Mouse (Mus musculus) heart, embryonic 10.5 days (tissue): Measurements from ENCODE around the gene Olfr1061. TPM values are rescaled to one million over a fixed set of nuclear protein-coding genes. Genes with fewer than 3 reads are reported as not detected.
"Not testable (repeated sequence)": the region's sequence is repeated elsewhere in the genome, so short reads cannot be mapped to it uniquely, and the experiment has no call there.

Source experiments
- DNase-seq: peaks from one replicate; pipeline ENCODE4 v3.0.0-alpha.2; 2017; ENCODE audit warnings: low spot score
- H3K27ac ChIP-seq: fragments of 300-500 bp; sonication (generic); 2 replicates; pipeline ENCODE4 v1.5.1; 2016; ENCODE audit warnings: mild to moderate bottlenecking
- H3K27me3 ChIP-seq: fragments of 300-500 bp; sonication (generic); 2 replicates; pipeline ENCODE4 v1.6.1; 2016; ENCODE audit warnings: mild to moderate bottlenecking; ENCODE audit not compliant: poor library complexity, insufficient read depth, severe bottlenecking
- H3K36me3 ChIP-seq: fragments of 300-500 bp; sonication (generic); 2 replicates; pipeline ENCODE4 v1.6.1; 2016; ENCODE audit warnings: mild to moderate bottlenecking, moderate library complexity
- H3K4me1 ChIP-seq: fragments of 300-500 bp; sonication (generic); 2 replicates; pipeline ENCODE4 v1.6.1; 2016; ENCODE audit warnings: mild to moderate bottlenecking
- H3K4me3 ChIP-seq: fragments of 300-500 bp; sonication (generic); 2 replicates; pipeline ENCODE4 v1.5.1; 2016; ENCODE audit warnings: mild to moderate bottlenecking, moderate library complexity
- H3K9me3 ChIP-seq: fragments of 300-500 bp; sonication (generic); 2 replicates; pipeline ENCODE4 v1.6.1; 2016; ENCODE audit warnings: mild to moderate bottlenecking, moderate library complexity
- WGBS: fragments of 180-500 bp; shearing (Covaris S2); methylation state at CpG from one replicate; pipeline ENCODE4 v1.1.7; 2016; 5-methylcytosine and 5-hydroxymethylcytosine counted together
- polyA plus RNA-seq: library from polyadenylated mRNA; unstranded; fragments of >200 nt; fragmentation: Nextera tagmentation; extraction: Ambion mirVana; gene quantifications from 2 replicates; pipeline ENCODE4 v1.2.1, GENCODE M21; 2016

Gene Olfr1061
- not detected in 2 replicates for polyA plus RNA-seq

GRCm38 (mm10) chr2:86413950-86414349 is at the start of gene Olfr1061:
Gene Olfr1061, minus strand, starts transcription at chr2:86414050.
- WGBS = 78% methylated on average over 1 of the region's 1 CpGs

DNA sequence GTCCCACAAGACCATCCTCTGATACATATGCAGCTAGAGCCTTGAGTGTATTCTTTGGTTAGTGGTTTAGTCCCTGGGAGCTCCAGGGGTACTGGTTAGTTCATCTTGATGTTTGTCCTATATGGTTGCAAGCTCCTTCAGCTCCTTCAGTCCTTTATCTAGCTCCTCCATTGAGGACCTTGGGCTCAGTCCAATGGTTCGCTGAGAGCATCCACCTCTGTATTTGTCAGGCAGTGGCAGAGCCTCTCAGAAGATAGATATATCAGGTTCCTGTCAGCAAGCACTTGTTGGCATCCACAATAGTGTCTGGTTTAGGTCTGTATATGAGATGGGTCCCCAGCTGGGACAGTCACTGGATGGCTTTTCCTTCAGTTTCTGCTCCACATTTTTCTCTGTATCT is 46.6 kb upstream of the Olfr1061 start:
- no peak overlapping the region for H3K4me3 ChIP-seq
- no peaks in the 10 kb centered on the region for H3K9me3 ChIP-seq
- no peak overlapping the region for H3K27ac ChIP-seq
- no peaks in the 10 kb centered on the region for H3K4me1 ChIP-seq
- no peaks in the 10 kb centered on the region for H3K27me3 ChIP-seq
- WGBS = 61% methylated on average over 1 of the region's 1 CpGs
- DNase-seq = no peak
- no peaks in the 10 kb centered on the region for H3K36me3 ChIP-seq

More at GRCm38 (mm10) chr2:86413950-86414349, at the start of gene Olfr1061:
- Histone ChIP-seq H3K4me1 (no peaks in the 10 kb centered on the region), H3K4me3 (no peak within 1 kb of the TSS), H3K36me3 (no peaks in the 10 kb centered on the region), H3K9me3 (no peaks in the 10 kb centered on the region), H3K27me3 (no peaks in the 10 kb centered on the region), H3K27ac (no peak within 1 kb of the TSS)
- no peak for DNase-seq

DNA sequence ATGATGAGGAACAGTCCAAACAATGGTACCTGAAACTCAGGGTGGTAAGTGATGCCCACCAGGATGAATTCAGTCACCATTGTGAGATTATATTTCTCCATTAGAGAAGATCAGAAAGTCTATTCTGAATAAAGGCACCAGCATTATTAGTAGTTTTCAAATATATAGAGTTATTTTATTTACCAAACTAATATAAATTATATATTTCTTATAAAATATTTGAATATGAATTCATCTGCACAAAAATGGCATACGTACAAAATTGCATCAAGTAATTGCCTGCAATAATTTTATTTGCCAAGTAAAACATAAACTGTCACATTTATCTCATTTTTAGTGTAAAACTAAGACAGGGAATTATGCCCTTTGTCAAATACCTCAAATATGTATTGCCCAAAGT is 42.3 kb upstream of the Olfr1061 start, which contains the start of gene Olfr1066:
Gene Olfr1066, minus strand, starts transcription at position 101 of the 400 bp plus-strand sequence.
- H3K4me1 ChIP-seq = no peaks in the 10 kb centered on the region
- H3K27ac ChIP-seq = no peak within 1 kb of the TSS
- H3K4me3 ChIP-seq = no peak within 1 kb of the TSS
- no peaks in the 10 kb centered on the region for H3K36me3 ChIP-seq
- H3K27me3 ChIP-seq = no peaks in the 10 kb centered on the region
- WGBS = 81% methylated on average over 1 of the region's 1 CpGs
- no peak for DNase-seq
- no peaks in the 10 kb centered on the region for H3K9me3 ChIP-seq

DNA sequence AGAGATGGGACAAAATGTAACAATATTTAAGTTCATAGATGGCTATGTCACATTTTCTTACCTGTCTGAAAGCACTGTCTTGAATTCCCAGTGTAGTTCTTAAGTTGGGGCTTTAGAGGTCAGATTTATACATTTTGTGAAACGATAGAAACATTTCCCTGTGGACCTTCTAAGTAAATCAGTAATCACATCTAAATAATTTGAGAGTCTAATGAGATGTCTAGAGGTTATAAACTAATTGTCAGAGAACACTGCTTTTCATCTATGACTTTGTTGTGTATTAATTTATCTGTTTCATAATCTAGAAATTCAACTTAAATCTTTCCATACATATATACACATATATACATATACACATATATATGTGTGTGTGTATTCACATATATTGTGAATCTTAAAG is 36.6 kb upstream of the Olfr1061 start, which contains the start of gene Olfr1065:
Gene Olfr1065, minus strand, starts transcription at position 101 of the 400 bp plus-strand sequence.
- not testable (repeated sequence) for H3K27ac ChIP-seq, H3K4me3 ChIP-seq, H3K9me3 ChIP-seq, DNase-seq, H3K36me3 ChIP-seq, H3K27me3 ChIP-seq, H3K4me1 ChIP-seq
- WGBS = no CpG with 5 or more reads among the region's 1 CpGs

GRCm38 (mm10) chr2:86442101-86442500 is 28.3 kb upstream of the Olfr1061 start:
- H3K4me1 ChIP-seq, H3K36me3 ChIP-seq, H3K9me3 ChIP-seq, H3K4me3 ChIP-seq, H3K27ac ChIP-seq, H3K27me3 ChIP-seq, DNase-seq: not testable (repeated sequence)
- WGBS = 66% methylated on average over 1 of the region's 1 CpGs

DNA sequence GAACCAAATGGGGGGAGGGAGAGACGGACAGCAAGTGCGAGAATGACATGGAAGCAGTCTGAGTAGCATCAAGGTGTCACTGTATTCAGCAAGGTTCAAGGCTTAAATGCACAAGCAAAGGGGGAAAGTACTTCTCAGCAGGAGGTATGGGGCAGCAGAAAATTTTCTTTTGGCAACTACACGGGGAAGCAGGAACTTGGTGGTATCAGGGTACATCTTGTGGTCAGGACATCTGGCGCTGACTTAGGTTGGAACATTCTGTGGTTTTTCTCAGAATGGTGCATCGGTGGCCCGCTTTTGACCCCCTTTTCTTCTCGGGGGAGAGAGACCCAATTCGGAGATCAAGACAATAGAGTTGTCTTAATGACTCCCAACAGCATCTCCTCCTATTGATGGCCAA is 14.7 kb upstream of the Olfr1061 start:
- WGBS = 89% methylated on average over 8 of the region's 8 CpGs

DNA sequence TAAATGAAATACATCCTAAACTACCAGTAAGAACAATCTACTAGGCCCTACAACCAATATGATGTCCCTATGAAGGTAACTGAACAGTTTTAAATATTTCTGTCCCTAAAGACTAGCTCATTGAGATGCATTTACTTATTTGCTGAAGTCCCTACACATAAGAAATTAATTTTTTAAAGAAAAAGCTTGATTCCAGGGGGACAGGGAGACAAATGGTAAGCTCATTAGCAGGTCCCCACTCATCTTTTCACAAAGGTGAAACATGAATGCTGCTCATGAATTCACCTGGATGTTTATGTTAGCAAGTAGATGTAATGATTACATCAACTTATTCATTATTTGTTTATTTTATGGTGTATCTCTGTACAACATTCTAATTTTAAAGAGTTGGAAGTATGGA is 12.8 kb upstream of the Olfr1061 start, which contains the start of gene Olfr1062:
Gene Olfr1062, minus strand, starts transcription at position 101 of the 400 bp plus-strand sequence.
- not testable (repeated sequence) for H3K36me3 ChIP-seq, H3K4me3 ChIP-seq, DNase-seq, H3K9me3 ChIP-seq, H3K27ac ChIP-seq, H3K27me3 ChIP-seq, H3K4me1 ChIP-seq

More for the DNA sequence above, 14.7 kb upstream of the Olfr1061 start:
- DNase-seq, H3K4me1 ChIP-seq, H3K27me3 ChIP-seq, H3K36me3 ChIP-seq, H3K27ac ChIP-seq, H3K9me3 ChIP-seq, H3K4me3 ChIP-seq: not testable (repeated sequence)

DNA sequence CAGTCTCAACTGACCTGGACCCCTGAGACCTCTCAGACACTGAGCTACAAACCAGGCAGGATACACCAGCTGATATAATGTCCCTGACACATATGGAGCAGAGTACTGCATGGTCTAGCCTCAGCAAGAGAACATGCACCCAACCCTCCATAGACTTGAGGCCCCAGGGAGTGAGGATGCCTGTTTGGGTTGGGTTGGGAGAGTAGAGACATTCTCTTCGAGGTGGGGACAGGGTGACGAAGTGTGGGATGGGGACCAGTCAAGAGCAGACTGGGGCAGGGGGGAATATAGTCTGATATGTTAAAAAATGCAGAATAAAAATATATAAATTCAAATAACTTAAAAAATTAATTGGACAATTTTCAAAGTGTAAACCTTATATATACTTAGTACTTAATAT is 18.7 kb downstream of the Olfr1061 start:
- no peak for DNase-seq
- no peaks in the 10 kb centered on the region for H3K36me3 ChIP-seq
- no peaks in the 10 kb centered on the region for H3K9me3 ChIP-seq
- no peaks in the 10 kb centered on the region for H3K27me3 ChIP-seq
- no peaks in the 10 kb centered on the region for H3K4me1 ChIP-seq
- whole genome bisulfite sequencing = 69% methylated on average over 2 of the region's 2 CpGs
- H3K27ac ChIP-seq = no peak overlapping the region
- no peak overlapping the region for H3K4me3 ChIP-seq

DNA sequence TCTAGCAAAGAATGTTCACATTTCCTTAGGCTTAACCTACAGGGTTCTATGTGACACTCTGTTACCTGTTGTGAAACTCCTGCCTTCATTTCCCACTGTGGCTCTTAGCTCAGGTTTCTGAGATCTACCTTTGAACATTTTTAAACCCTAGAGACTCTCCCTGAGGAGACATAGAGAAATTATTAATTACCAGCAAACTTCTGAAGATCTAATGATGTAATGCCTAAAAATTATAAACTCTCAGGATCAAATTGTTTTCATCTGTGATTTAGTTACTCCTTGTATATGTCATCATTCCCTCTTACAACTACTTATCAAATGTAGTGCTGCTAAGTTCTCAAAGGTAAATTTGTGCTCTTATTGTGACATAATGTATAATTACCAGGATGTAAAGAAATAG is 25.4 kb downstream of the Olfr1061 start, which contains the start of gene Olfr1058:
Gene Olfr1058, minus strand, starts transcription at position 101 of the 400 bp plus-strand sequence.
- H3K27ac ChIP-seq, H3K4me1 ChIP-seq, H3K4me3 ChIP-seq, H3K36me3 ChIP-seq, DNase-seq, H3K27me3 ChIP-seq, H3K9me3 ChIP-seq: not testable (repeated sequence)

DNA sequence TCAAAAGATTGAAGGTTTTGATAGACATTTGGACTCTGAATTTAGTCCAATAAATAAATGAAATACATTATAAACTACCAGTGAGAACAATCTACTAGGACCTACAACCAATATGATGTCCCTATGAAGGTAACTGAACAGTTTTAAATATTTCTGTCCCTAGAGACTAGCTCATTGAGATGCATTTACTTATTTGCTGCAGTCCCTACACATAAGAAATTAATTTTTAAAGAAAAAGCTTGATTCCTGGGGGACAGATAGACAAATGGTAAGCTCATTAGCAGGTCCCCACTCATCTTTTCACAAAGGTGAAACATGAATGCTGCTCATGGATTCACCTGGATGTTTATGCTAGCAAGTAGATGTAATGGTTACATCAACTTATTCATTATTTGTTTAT is 35.6 kb downstream of the Olfr1061 start, which contains the start of gene Olfr1057:
Gene Olfr1057, minus strand, starts transcription at position 101 of the 400 bp plus-strand sequence.
- Histone ChIP-seq H3K27ac (no peak within 1 kb of the TSS), H3K27me3 (no peaks in the 10 kb centered on the region), H3K9me3 (no peaks in the 10 kb centered on the region), H3K4me1 (no peaks in the 10 kb centered on the region), H3K36me3 (no peaks in the 10 kb centered on the region), H3K4me3 (no peak within 1 kb of the TSS)
- DNase-seq = no peak

DNA sequence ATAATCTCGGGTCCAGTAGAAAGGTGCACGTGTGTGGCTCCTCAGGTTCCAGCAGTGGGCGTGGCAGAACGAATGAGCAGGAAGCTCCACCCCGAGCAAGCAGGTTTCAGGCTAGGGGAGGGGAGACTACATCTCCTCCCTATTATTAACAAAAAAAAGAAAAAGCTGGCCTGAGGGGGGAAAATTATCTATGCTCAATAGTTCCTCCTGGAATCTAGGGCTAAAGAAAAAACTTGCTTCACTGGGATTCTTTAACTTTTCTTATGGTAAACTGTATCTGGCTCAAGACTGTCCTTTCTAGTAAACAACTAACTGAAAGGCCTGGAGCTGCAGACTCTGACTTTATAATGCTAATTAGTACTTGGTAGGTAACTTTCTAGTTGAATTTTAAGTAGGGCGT is 47.5 kb downstream of the Olfr1061 start:
- WGBS = no CpG with 5 or more reads among the region's 6 CpGs
- DNase-seq = not testable (repeated sequence)

More for the DNA sequence above, 47.5 kb downstream of the Olfr1061 start:
- H3K9me3 ChIP-seq, H3K27ac ChIP-seq, H3K4me1 ChIP-seq, H3K4me3 ChIP-seq, H3K27me3 ChIP-seq, H3K36me3 ChIP-seq: not testable (repeated sequence)

Other genes with a start within 250 kb of the Olfr1061 start
- gene Olfr1043, start 246.5 kb downstream of the Olfr1061 start, polyA plus RNA-seq = not detected in 2 replicates
- not detected in 2 replicates for gene Olfr1044, start 236.2 kb downstream of the Olfr1061 start, polyA plus RNA-seq
- gene Olfr52, start 228.4 kb downstream of the Olfr1061 start, polyA plus RNA-seq = not detected in 2 replicates
- gene Olfr1045, start 211.0 kb downstream of the Olfr1061 start, polyA plus RNA-seq = not detected in 2 replicates
- gene Olfr1046, start 194.7 kb downstream of the Olfr1061 start, polyA plus RNA-seq = not detected in 2 replicates
- not detected in 2 replicates for gene Olfr1047, start 182.6 kb downstream of the Olfr1061 start, polyA plus RNA-seq
- gene Olfr1048, start 173.8 kb downstream of the Olfr1061 start, polyA plus RNA-seq = not detected in 2 replicates
- not detected in 2 replicates for gene Olfr1049, start 155.7 kb downstream of the Olfr1061 start, polyA plus RNA-seq
- not detected in 2 replicates for gene Olfr1051, start 135.0 kb downstream of the Olfr1061 start, polyA plus RNA-seq
- gene Olfr1052, start 121.6 kb downstream of the Olfr1061 start, polyA plus RNA-seq = not detected in 2 replicates
- not detected in 2 replicates for gene Olfr1053, start 98.8 kb downstream of the Olfr1061 start, polyA plus RNA-seq
- gene Olfr1054, start 78.6 kb downstream of the Olfr1061 start, polyA plus RNA-seq = not detected in 2 replicates
- not detected in 2 replicates for gene Olfr1055, start 63.8 kb downstream of the Olfr1061 start, polyA plus RNA-seq
- gene Olfr1056, start 51.6 kb downstream of the Olfr1061 start, polyA plus RNA-seq = not detected in 2 replicates
- not detected in 2 replicates for gene Olfr1057, start 35.7 kb downstream of the Olfr1061 start, polyA plus RNA-seq
- not detected in 2 replicates for gene Olfr1058, start 25.5 kb downstream of the Olfr1061 start, polyA plus RNA-seq
- gene Olfr1062, start 12.7 kb upstream of the Olfr1061 start, polyA plus RNA-seq = not detected in 2 replicates
- not detected in 2 replicates for gene Olfr1065, start 36.5 kb upstream of the Olfr1061 start, polyA plus RNA-seq
- gene Olfr1066, start 42.2 kb upstream of the Olfr1061 start, polyA plus RNA-seq = not detected in 2 replicates
- not detected in 2 replicates for gene Olfr228, start 73.3 kb upstream of the Olfr1061 start, polyA plus RNA-seq
- gene Olfr1076, start 94.4 kb upstream of the Olfr1061 start, polyA plus RNA-seq = not detected in 2 replicates
- not detected in 2 replicates for gene Olfr1079, start 128.4 kb upstream of the Olfr1061 start, polyA plus RNA-seq
- not detected in 2 replicates for gene Olfr1080, start 144.2 kb upstream of the Olfr1061 start, polyA plus RNA-seq
- gene Olfr1082, start 184.9 kb upstream of the Olfr1061 start, polyA plus RNA-seq = not detected in 2 replicates
- not detected in 2 replicates for gene Olfr1084, start 225.7 kb upstream of the Olfr1061 start, polyA plus RNA-seq
- gene Olfr1085, start 248.0 kb upstream of the Olfr1061 start, polyA plus RNA-seq = not detected in 2 replicates